Comparison of ENCODE assay signal across 32 mouse cellular contexts in genomic region chrX:167346440-167346839, GRCm38 (mm10). TPM values are rescaled to one million over a fixed set of nuclear protein-coding genes. Genes with fewer than 3 reads are reported as not detected.
"Had no signal": no experiment of that assay in that cellular context is flagged by ENCODE, and none has a peak within 500 bp of the region (broad histone marks: within the 10 kb centered on the region; RNA-seq: fewer than 3 reads in every experiment).

No protein-coding gene starts in this region.

- H3K4me3 ChIP-seq: limb, embryonic 10.5 days; limb, embryonic 12.5 days; limb, embryonic 13.5 days; limb, embryonic 15.5 days; liver, embryonic 12.5 days; liver, embryonic 13.5 days; liver, embryonic 15.5 days; lung, embryonic 15.5 days; megakaryocyte, embryonic 14.5 days; midbrain, embryonic 10.5 days; midbrain, embryonic 12.5 days; midbrain, embryonic 13.5 days; midbrain, embryonic 15.5 days; myocyte; neural tube, embryonic 12.5 days; neural tube, embryonic 13.5 days had no signal

- H3K4me1 ChIP-seq: limb, embryonic 10.5 days; limb, embryonic 12.5 days; limb, embryonic 13.5 days; limb, embryonic 15.5 days; liver, embryonic 12.5 days; liver, embryonic 13.5 days; liver, embryonic 15.5 days; lung, embryonic 15.5 days; midbrain, embryonic 10.5 days; midbrain, embryonic 12.5 days; midbrain, embryonic 13.5 days; midbrain, embryonic 15.5 days; neural tube, embryonic 12.5 days; neural tube, embryonic 13.5 days had no signal

- DNase-seq: liver; liver, embryonic 13.5 days; liver, postnatal 0 days; lung, adult 18-20 months; lung, adult 2 months; lung, embryonic 14.5 days; lung, postnatal 10 days; lung, postnatal 14 days; lung, postnatal 36 days; lung, postnatal 4 days; midbrain, embryonic 14.5 days had no signal

- ATAC-seq: liver, embryonic 12.5 days; liver, postnatal 0 days; lung, postnatal 0 days; midbrain, embryonic 13.5 days; midbrain, embryonic 15.5 days; midbrain, embryonic 16.5 days had no signal

- H3K27me3 ChIP-seq: liver, embryonic 12.5 days; liver, embryonic 13.5 days; liver, embryonic 15.5 days; lung, embryonic 15.5 days; neural tube, embryonic 12.5 days had no signal

- H3K9ac ChIP-seq: limb, embryonic 12.5 days; limb, embryonic 13.5 days; limb, embryonic 15.5 days; liver, embryonic 12.5 days; liver, embryonic 13.5 days; liver, embryonic 14.5 days; liver, embryonic 15.5 days; liver, postnatal 0 days; lung, embryonic 14.5 days; lung, embryonic 15.5 days; midbrain, embryonic 12.5 days; midbrain, embryonic 13.5 days; midbrain, embryonic 15.5 days; neural tube, embryonic 12.5 days; neural tube, embryonic 13.5 days had no signal

- H3K27ac ChIP-seq: limb, embryonic 10.5 days; limb, embryonic 12.5 days; limb, embryonic 13.5 days; limb, embryonic 15.5 days; liver, embryonic 12.5 days; liver, embryonic 13.5 days; liver, embryonic 14.5 days; liver, embryonic 15.5 days; lung, embryonic 15.5 days; macrophage; midbrain, embryonic 10.5 days; midbrain, embryonic 12.5 days; midbrain, embryonic 13.5 days; midbrain, embryonic 15.5 days; neural tube, embryonic 12.5 days; neural tube, embryonic 13.5 days had no signal

- H3K9me3 ChIP-seq: limb, embryonic 10.5 days; limb, embryonic 12.5 days; limb, embryonic 13.5 days; limb, embryonic 15.5 days; liver, embryonic 12.5 days; liver, embryonic 13.5 days; liver, embryonic 15.5 days; lung, embryonic 15.5 days; megakaryocyte, embryonic 14.5 days; midbrain, embryonic 10.5 days; midbrain, embryonic 12.5 days; midbrain, embryonic 13.5 days; midbrain, embryonic 15.5 days; neural tube, embryonic 12.5 days; neural tube, embryonic 13.5 days had no signal

- H3K4me2 ChIP-seq: limb, embryonic 12.5 days; limb, embryonic 13.5 days; limb, embryonic 15.5 days; liver, embryonic 11.5 days; liver, embryonic 12.5 days; liver, embryonic 13.5 days; liver, embryonic 15.5 days; lung, embryonic 14.5 days; lung, embryonic 15.5 days; midbrain, embryonic 11.5 days; midbrain, embryonic 12.5 days; midbrain, embryonic 13.5 days; midbrain, embryonic 15.5 days; neural tube, embryonic 12.5 days; neural tube, embryonic 13.5 days had no signal

- H3K36me3 ChIP-seq: limb, embryonic 10.5 days; limb, embryonic 12.5 days; limb, embryonic 13.5 days; limb, embryonic 15.5 days; liver, embryonic 13.5 days; liver, embryonic 15.5 days; lung, embryonic 15.5 days; midbrain, embryonic 10.5 days; midbrain, embryonic 12.5 days; midbrain, embryonic 13.5 days; midbrain, embryonic 15.5 days; neural tube, embryonic 12.5 days; neural tube, embryonic 13.5 days had no signal

RNA-seq across cellular contexts. Expression of gene Tlr7, which starts 16.1 kb away (rescaled TPM):
- polyA plus RNA-seq: myocyte had no signal
